Mouse (Mus musculus) lung, adult 2 months (tissue): ENCODE results near the gene Sec61a2. TPM values are rescaled to one million over a fixed set of nuclear protein-coding genes. Genes with fewer than 3 reads are reported as not detected.

Source experiments
- DNase-seq: peaks from one replicate; pipeline ENCODE4 v3.0.0; 2022
- H3K4me1 ChIP-seq: fragments of 200-500 bp; 2 replicates; pipeline ENCODE4 v1.6.1; 2011; ENCODE audit warnings: low read length; ENCODE audit not compliant: control insufficient read depth, insufficient read depth
- H3K4me3 ChIP-seq: fragments of 200-500 bp; replicated peaks from 2 replicates; pipeline ENCODE3; 2011; ENCODE audit warnings: low read depth, mild to moderate bottlenecking, control low read depth, low read length; ENCODE audit errors: extremely low read depth
- CTCF ChIP-seq: fragments of 200-500 bp; IDR thresholded peaks from 2 replicates; pipeline ENCODE4 v1.5.1; 2011; ENCODE audit warnings: mild to moderate bottlenecking, low read length, control low read depth; ENCODE audit not compliant: insufficient read depth
- POLR2A ChIP-seq: fragments of 200-500 bp; IDR thresholded peaks from 2 replicates; pipeline ENCODE4 v1.6.1; 2011; ENCODE audit warnings: low read depth, mild to moderate bottlenecking, control low read depth, low read length, borderline replicate concordance; ENCODE audit errors: extremely low read depth
- WGBS: fragments of 180-500 bp; shearing (Covaris S2); methylation state at CpG from one replicate; pipeline ENCODE4 v1.1.7; 2018; 5-methylcytosine and 5-hydroxymethylcytosine counted together
- polyA plus RNA-seq: library from polyadenylated mRNA; depleted of rRNA; stranded (reverse); fragments of >200 nt; gene quantifications from 2 replicates; pipeline ENCODE4 v1.2.3, GENCODE M21; 2012; rRNA removed

Sec61a2 gene
- polyA plus RNA-seq, 1 experiment = 37.4 TPM

GRCm38 (mm10) chr2:5844181-5844872, 50.9 kb downstream of the Sec61a2 start:
- Histone ChIP-seq H3K4me1 (no peaks in the 10 kb centered on the region), H3K4me3 (peak overlapping the region; percentile 100)
- WGBS = 3% methylated on average over 23 of the region's 23 CpGs
- TF ChIP-seq CTCF (no peak), POLR2A (no peak)
- no peak for DNase-seq

- Histone ChIP-seq H3K4me1 (no peaks in the 10 kb centered on the region), H3K4me3 (no peak overlapping the region)
- 94% methylated on average over 11 of the region's 11 CpGs for WGBS
- DNase-seq = no peak
- no peak for TF ChIP-seq POLR2A
- no peak for TF ChIP-seq CTCF
Measured at GRCm38 (mm10) chr2:5840815-5841214, 54.4 kb downstream of the Sec61a2 start.

GRCm38 (mm10) chr2:5825265-5825913, 69.8 kb downstream of the Sec61a2 start:
- WGBS = 95% methylated on average over 5 of the region's 5 CpGs
- no peak for DNase-seq
- TF ChIP-seq POLR2A (no peak), CTCF (no peak)
- Histone ChIP-seq H3K4me1 (no peaks in the 10 kb centered on the region; the same call in 1 of the 2 replicates), H3K4me3 (no peak overlapping the region)

- TF ChIP-seq CTCF (no peak), POLR2A (no peak)
- Histone ChIP-seq H3K4me1 (no peaks in the 10 kb centered on the region; the same call in 1 of the 2 replicates), H3K4me3 (no peak overlapping the region)
- DNase-seq = no peak
- WGBS = 57% methylated on average over 5 of the region's 5 CpGs
Measured at GRCm38 (mm10) chr2:5824685-5825084, 70.5 kb downstream of the Sec61a2 start.

GRCm38 (mm10) chr2:5824213-5824612, 71.0 kb downstream of the Sec61a2 start:
- Histone ChIP-seq H3K4me1 (no peaks in the 10 kb centered on the region; the same call in 1 of the 2 replicates), H3K4me3 (no peak overlapping the region)
- no peak for TF ChIP-seq POLR2A
- no peak for DNase-seq
- 13% methylated on average over 1 of the region's 1 CpGs for WGBS

- TF ChIP-seq POLR2A = no peak
- no peak for TF ChIP-seq CTCF
- Histone ChIP-seq H3K4me3 (no peak overlapping the region), H3K4me1 (no peaks in the 10 kb centered on the region; the same call in 1 of the 2 replicates)
- WGBS = 91% methylated on average over 6 of the region's 6 CpGs
- DNase-seq = no peak
Measured at GRCm38 (mm10) chr2:5822449-5822848, 72.8 kb downstream of the Sec61a2 start.

- no peak for TF ChIP-seq CTCF
- no peak for TF ChIP-seq POLR2A
- no peak for DNase-seq
- WGBS = 85% methylated on average over 10 of the region's 10 CpGs
- Histone ChIP-seq H3K4me1 (no peaks in the 10 kb centered on the region; the same call in 1 of the 2 replicates), H3K4me3 (no peak overlapping the region)
Measured at GRCm38 (mm10) chr2:5821264-5821663, 74.0 kb downstream of the Sec61a2 start.

Other genes starting within 250 kb of the Sec61a2 start
- 3.8 and 6.2 TPM in 2 replicates for gene Camk1d, start 180.9 kb downstream of the Sec61a2 start, polyA plus RNA-seq
- 3.8 and 6.9 TPM in 2 replicates for gene Nudt5, start 50.4 kb downstream of the Sec61a2 start, polyA plus RNA-seq
- 31.4 and 54.6 TPM in 2 replicates for gene Cdc123, start 50.3 kb downstream of the Sec61a2 start, polyA plus RNA-seq
- 1.3 and 1.5 TPM in 2 replicates for gene Gm13199, start 32.5 kb downstream of the Sec61a2 start, polyA plus RNA-seq
- 1.3 and 2.1 TPM in 2 replicates for gene Dhtkd1, start 47.4 kb upstream of the Sec61a2 start, polyA plus RNA-seq
- gene Upf2, start 56.0 kb upstream of the Sec61a2 start, polyA plus RNA-seq = 2.3 and 4.5 TPM in 2 replicates
- 7.2 and 10.2 TPM in 2 replicates for gene Proser2, start 234.8 kb upstream of the Sec61a2 start, polyA plus RNA-seq